Mouse (Mus musculus): ENCODE results near the gene Crtap. TPM values are rescaled to one million over a fixed set of nuclear protein-coding genes. Genes with fewer than 3 reads are reported as not detected.

Gene Crtap
- 17.8 and 18.2 TPM in 2 replicates for polyA plus RNA-seq (2015; fragmentation: Nextera tagmentation; extraction: Ambion mirVana)

- peak; percentile 77 for ATAC-seq (ENCODE audit: low read depth)
- Histone ChIP-seq H3K4me3 (ENCODE audit: low read depth, low read length) (peak within 1 kb of the TSS; percentile 73), H3K27me3 (ENCODE audit: control insufficient read depth, insufficient read depth, low read depth, low read length) (no peaks in the 10 kb centered on the region), H3K4me2 (ENCODE audit: low read depth, low read length) (peak within 1 kb of the TSS; percentile 96), H3K27ac (ENCODE audit: low read length) (peak within 1 kb of the TSS; percentile 50), H3K4me1 (ENCODE audit: control insufficient read depth, low read depth, low read length) (peaks cover 14% of the 10 kb centered on the region), H3K36me3 (ENCODE audit: control insufficient read depth, insufficient read depth) (no peaks in the 10 kb centered on the region), H3K9me3 (replicated peaks; ENCODE audit: control insufficient read depth, low read length) (no peaks in the 10 kb centered on the region), H3K9ac (ENCODE audit: low read depth, low read length) (peak within 1 kb of the TSS; percentile 71)
- 2% methylated on average over 93 of the region's 96 CpGs for WGBS (ENCODE audit: insufficient replicate concordance)
Measured at GRCm38 (mm10) chr9:114389905-114390748, at the start of gene Crtap. Gene Crtap, minus strand, starts transcription at chr9:114390675.

DNA sequence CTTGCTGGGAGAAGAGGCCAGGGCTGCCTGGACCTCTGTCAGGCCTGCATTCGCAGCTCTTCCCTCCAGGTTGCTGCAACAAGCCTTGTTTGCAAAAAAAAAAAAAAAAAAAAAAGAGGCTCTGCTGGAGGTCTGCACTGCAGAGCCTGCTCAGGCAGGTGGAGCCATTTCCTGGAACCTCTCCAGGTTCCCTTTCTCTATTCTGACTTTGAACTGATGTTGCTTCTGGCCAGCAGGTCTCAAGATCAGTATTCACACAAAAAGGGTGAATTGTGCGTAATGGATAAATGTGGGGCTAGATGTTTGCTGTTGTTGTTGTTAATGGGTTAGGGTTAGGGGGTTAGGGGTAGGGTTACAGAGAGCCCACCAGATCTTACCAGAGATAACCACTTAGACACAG, 45.2 kb upstream of the Crtap start:
- no peaks in the 10 kb centered on the region for H3K4me1 ChIP-seq (ENCODE audit: control insufficient read depth, low read depth, low read length)
- no peak overlapping the region for H3K4me3 ChIP-seq (ENCODE audit: low read depth, low read length)
- H3K9me3 ChIP-seq (replicated peaks; ENCODE audit: control insufficient read depth, low read length): no peaks in the 10 kb centered on the region
- H3K27me3 ChIP-seq (ENCODE audit: control insufficient read depth, insufficient read depth, low read depth, low read length): no peaks in the 10 kb centered on the region
- no peak for ATAC-seq (ENCODE audit: low read depth)
- no peaks in the 10 kb centered on the region for H3K36me3 ChIP-seq (ENCODE audit: control insufficient read depth, insufficient read depth)
- no peak overlapping the region for H3K4me2 ChIP-seq (ENCODE audit: low read depth, low read length)
- 63% methylated on average over 2 of the region's 2 CpGs for WGBS (ENCODE audit: insufficient replicate concordance)
- H3K9ac ChIP-seq (ENCODE audit: low read depth, low read length): no peak overlapping the region
- no peak overlapping the region for H3K27ac ChIP-seq (ENCODE audit: low read length)

DNA sequence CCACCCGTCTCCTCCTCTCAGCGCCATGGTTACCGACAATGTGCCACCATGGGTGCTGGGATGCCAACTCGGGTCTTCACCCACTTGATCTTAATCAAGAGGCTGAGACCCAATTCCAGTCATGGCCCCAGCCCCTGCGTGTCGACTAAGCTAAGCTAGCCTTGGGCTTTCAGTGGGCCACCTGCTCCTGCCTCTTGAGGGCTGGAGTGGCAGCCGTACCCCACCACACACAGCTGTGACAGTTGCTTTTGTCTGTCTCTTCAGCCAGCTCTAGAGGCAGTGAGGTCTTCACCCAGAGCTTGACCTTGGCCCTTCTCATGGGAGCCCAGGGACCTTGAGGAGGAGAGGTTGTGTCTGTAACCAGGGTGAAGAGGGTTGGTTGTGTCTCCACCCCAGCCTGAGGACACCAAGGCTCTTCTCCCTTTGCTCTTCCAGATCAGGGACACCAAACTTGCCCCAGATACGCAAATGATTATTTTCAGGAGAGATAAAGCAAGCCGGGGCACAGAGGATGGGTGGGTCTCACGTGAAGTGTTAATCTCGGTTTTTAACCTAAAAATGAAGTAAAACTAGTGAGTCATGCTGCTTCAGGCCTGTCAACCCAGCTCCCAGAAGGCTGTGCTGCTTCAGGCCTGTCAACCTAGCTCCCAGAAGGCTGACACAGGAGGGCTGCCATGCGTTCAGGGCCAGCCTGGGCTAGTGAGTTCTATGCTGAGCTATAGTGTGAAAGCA, 37.8 kb upstream of the Crtap start:
- peak; percentile 11; the same call in 1 of the 2 replicates for ATAC-seq (ENCODE audit: low read depth)
- H3K4me2 ChIP-seq (ENCODE audit: low read depth, low read length): no peak overlapping the region
- 65% methylated on average over 12 of the region's 12 CpGs for WGBS (ENCODE audit: insufficient replicate concordance)
- H3K27me3 ChIP-seq (ENCODE audit: control insufficient read depth, insufficient read depth, low read depth, low read length): no peaks in the 10 kb centered on the region
- no peak overlapping the region for H3K4me3 ChIP-seq (ENCODE audit: low read depth, low read length)
- H3K27ac ChIP-seq (ENCODE audit: low read length): no peak overlapping the region
- H3K9ac ChIP-seq (ENCODE audit: low read depth, low read length): no peak overlapping the region
- H3K36me3 ChIP-seq (ENCODE audit: control insufficient read depth, insufficient read depth): peaks cover 7% of the 10 kb centered on the region; the same call in 1 of the 2 replicates
- no peaks in the 10 kb centered on the region for H3K4me1 ChIP-seq (ENCODE audit: control insufficient read depth, low read depth, low read length)
- H3K9me3 ChIP-seq (replicated peaks; ENCODE audit: control insufficient read depth, low read length): 0 out of 2 replicates have a peak, but pooled peaks cover 3% of the 10 kb centered on the region

DNA sequence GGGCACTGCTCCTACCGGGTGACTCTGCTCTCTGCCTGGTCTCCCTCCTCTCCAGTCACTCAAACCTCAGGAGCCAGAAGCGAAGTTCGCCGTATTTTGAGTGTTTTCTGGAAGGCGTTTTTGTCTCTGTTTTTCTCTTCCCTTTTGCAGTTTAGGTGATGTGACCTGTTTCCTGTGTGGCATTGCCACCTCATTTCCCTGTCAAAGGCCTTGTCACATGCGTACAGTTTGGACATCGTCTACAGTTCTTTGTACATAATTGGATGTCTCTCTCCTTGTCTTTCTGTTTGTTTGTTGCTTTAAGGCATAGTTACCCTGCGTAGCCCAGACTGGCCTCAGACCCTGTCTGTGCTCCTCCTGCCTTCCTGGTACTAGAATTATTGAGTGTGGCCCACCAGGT, 37.0 kb upstream of the Crtap start:
- no peak for ATAC-seq (ENCODE audit: low read depth)
- H3K36me3 ChIP-seq (ENCODE audit: control insufficient read depth, insufficient read depth): peaks cover 7% of the 10 kb centered on the region; the same call in 1 of the 2 replicates
- whole genome bisulfite sequencing (ENCODE audit: insufficient replicate concordance): 73% methylated on average over 8 of the region's 8 CpGs
- H3K27ac ChIP-seq (ENCODE audit: low read length): no peak overlapping the region
- 0 out of 2 replicates have a peak, but pooled peaks cover 3% of the 10 kb centered on the region for H3K9me3 ChIP-seq (replicated peaks; ENCODE audit: control insufficient read depth, low read length)
- H3K4me2 ChIP-seq (ENCODE audit: low read depth, low read length): no peak overlapping the region
- H3K27me3 ChIP-seq (ENCODE audit: control insufficient read depth, insufficient read depth, low read depth, low read length): no peaks in the 10 kb centered on the region
- no peaks in the 10 kb centered on the region for H3K4me1 ChIP-seq (ENCODE audit: control insufficient read depth, low read depth, low read length)
- no peak overlapping the region for H3K9ac ChIP-seq (ENCODE audit: low read depth, low read length)
- no peak overlapping the region for H3K4me3 ChIP-seq (ENCODE audit: low read depth, low read length)

DNA sequence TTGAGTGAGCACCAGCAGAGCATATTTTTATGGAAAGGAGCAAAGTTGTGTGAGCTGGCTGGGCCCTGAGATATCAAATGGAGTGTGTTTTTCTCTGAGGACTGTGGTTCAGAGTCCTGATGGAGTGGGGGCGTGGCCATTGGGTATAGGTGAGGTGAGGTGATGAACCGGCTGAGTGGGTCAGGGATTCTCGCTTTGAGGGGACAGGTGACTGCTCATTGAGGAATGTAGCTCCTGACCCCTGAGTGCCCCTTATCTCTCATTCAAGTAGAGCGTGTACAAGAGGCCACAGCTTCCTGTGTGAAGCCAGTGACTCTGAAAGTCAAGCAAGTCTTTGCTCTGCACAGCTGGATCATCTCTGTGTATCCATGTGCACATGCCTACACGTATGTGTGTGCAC, 35.7 kb upstream of the Crtap start:
- H3K9me3 ChIP-seq (replicated peaks; ENCODE audit: control insufficient read depth, low read length): 0 out of 2 replicates have a peak, but pooled peaks cover 3% of the 10 kb centered on the region
- no peak overlapping the region for H3K9ac ChIP-seq (ENCODE audit: low read depth, low read length)
- H3K27me3 ChIP-seq (ENCODE audit: control insufficient read depth, insufficient read depth, low read depth, low read length): no peaks in the 10 kb centered on the region
- no peak overlapping the region for H3K27ac ChIP-seq (ENCODE audit: low read length)
- no peak overlapping the region for H3K4me3 ChIP-seq (ENCODE audit: low read depth, low read length)
- no peak for ATAC-seq (ENCODE audit: low read depth)
- no peak overlapping the region for H3K4me2 ChIP-seq (ENCODE audit: low read depth, low read length)
- H3K4me1 ChIP-seq (ENCODE audit: control insufficient read depth, low read depth, low read length): no peaks in the 10 kb centered on the region
- peaks cover 7% of the 10 kb centered on the region; the same call in 1 of the 2 replicates for H3K36me3 ChIP-seq (ENCODE audit: control insufficient read depth, insufficient read depth)
- WGBS (ENCODE audit: insufficient replicate concordance): 67% methylated on average over 5 of the region's 5 CpGs

- Histone ChIP-seq H3K4me1 (ENCODE audit: control insufficient read depth, low read depth, low read length) (no peaks in the 10 kb centered on the region), H3K27ac (ENCODE audit: low read length) (no peak overlapping the region), H3K4me2 (ENCODE audit: low read depth, low read length) (no peak overlapping the region), H3K9me3 (replicated peaks; ENCODE audit: control insufficient read depth, low read length) (0 out of 2 replicates have a peak, but pooled peaks cover 3% of the 10 kb centered on the region), H3K36me3 (ENCODE audit: control insufficient read depth, insufficient read depth) (peaks cover 7% of the 10 kb centered on the region; the same call in 1 of the 2 replicates), H3K27me3 (ENCODE audit: control insufficient read depth, insufficient read depth, low read depth, low read length) (no peaks in the 10 kb centered on the region), H3K4me3 (ENCODE audit: low read depth, low read length) (no peak overlapping the region), H3K9ac (ENCODE audit: low read depth, low read length) (no peak overlapping the region)
- no peak for ATAC-seq (ENCODE audit: low read depth)
- WGBS (ENCODE audit: insufficient replicate concordance): 80% methylated on average over 5 of the region's 5 CpGs
Measured at GRCm38 (mm10) chr9:114425576-114425975, 35.1 kb upstream of the Crtap start.

- H3K27me3 ChIP-seq (ENCODE audit: control insufficient read depth, insufficient read depth, low read depth, low read length): no peaks in the 10 kb centered on the region
- no peak overlapping the region for H3K27ac ChIP-seq (ENCODE audit: low read length)
- WGBS (ENCODE audit: insufficient replicate concordance): 70% methylated on average over 7 of the region's 7 CpGs
- no peak overlapping the region for H3K9ac ChIP-seq (ENCODE audit: low read depth, low read length)
- no peak overlapping the region for H3K4me3 ChIP-seq (ENCODE audit: low read depth, low read length)
- peaks cover 7% of the 10 kb centered on the region; the same call in 1 of the 2 replicates for H3K36me3 ChIP-seq (ENCODE audit: control insufficient read depth, insufficient read depth)
- no peaks in the 10 kb centered on the region; the same call in 1 of the 2 replicates for H3K4me1 ChIP-seq (ENCODE audit: control insufficient read depth, low read depth, low read length)
- no peak overlapping the region for H3K4me2 ChIP-seq (ENCODE audit: low read depth, low read length)
- H3K9me3 ChIP-seq (replicated peaks; ENCODE audit: control insufficient read depth, low read length): 0 out of 2 replicates have a peak, but pooled peaks cover 3% of the 10 kb centered on the region
- ATAC-seq (ENCODE audit: low read depth): no peak
Measured at GRCm38 (mm10) chr9:114421797-114422196, 31.3 kb upstream of the Crtap start.

- ATAC-seq (ENCODE audit: low read depth): no peak
- no peak overlapping the region for H3K4me2 ChIP-seq (ENCODE audit: low read depth, low read length)
- no peak overlapping the region for H3K4me3 ChIP-seq (ENCODE audit: low read depth, low read length)
- H3K9me3 ChIP-seq (replicated peaks; ENCODE audit: control insufficient read depth, low read length): 0 out of 2 replicates have a peak, but pooled peaks cover 3% of the 10 kb centered on the region
- no peak overlapping the region for H3K9ac ChIP-seq (ENCODE audit: low read depth, low read length)
- H3K27ac ChIP-seq (ENCODE audit: low read length): no peak overlapping the region
- H3K4me1 ChIP-seq (ENCODE audit: control insufficient read depth, low read depth, low read length): no peaks in the 10 kb centered on the region; the same call in 1 of the 2 replicates
- no peaks in the 10 kb centered on the region for H3K27me3 ChIP-seq (ENCODE audit: control insufficient read depth, insufficient read depth, low read depth, low read length)
- H3K36me3 ChIP-seq (ENCODE audit: control insufficient read depth, insufficient read depth): peaks cover 7% of the 10 kb centered on the region; the same call in 1 of the 2 replicates
- 52% methylated on average over 3 of the region's 3 CpGs for WGBS (ENCODE audit: insufficient replicate concordance)
Measured at GRCm38 (mm10) chr9:114421045-114421444, 30.6 kb upstream of the Crtap start.
